Mouse (Mus musculus) hindbrain, embryonic 15.5 days (tissue): ENCODE data around the gene Nfib. TPM values are rescaled to one million over a fixed set of nuclear protein-coding genes. Genes with fewer than 3 reads are reported as not detected.

Source experiments
- ATAC-seq: fragments of 200-750 bp; cut with Nextera tagmentation; 2 replicates; pipeline ENCODE4 v1.8.0; 2017; ENCODE audit warnings: low read depth, moderate number of reproducible peaks, moderate TSS enrichment; ENCODE audit not compliant: low FRiP score
- H3K27ac ChIP-seq: fragments of 300-500 bp; sonication (generic); replicated peaks from 2 replicates; pipeline ENCODE4 v1.5.1; 2015; ENCODE audit warnings: mild to moderate bottlenecking, inconsistent platforms
- H3K27me3 ChIP-seq: fragments of 300-500 bp; sonication (generic); 2 replicates; pipeline ENCODE4 v1.6.1; 2015; ENCODE audit warnings: control low read depth, inconsistent platforms
- H3K36me3 ChIP-seq: fragments of 300-500 bp; sonication (generic); 2 replicates; pipeline ENCODE4 v1.6.1; 2015; ENCODE audit warnings: control low read depth, inconsistent platforms
- H3K4me1 ChIP-seq: fragments of 300-500 bp; sonication (generic); replicated peaks from 2 replicates; pipeline ENCODE4 v1.6.1; 2015; ENCODE audit warnings: control low read depth, inconsistent platforms
- H3K4me2 ChIP-seq: fragments of 300-500 bp; sonication (generic); 2 replicates; pipeline ENCODE4 v1.6.1; 2015; ENCODE audit warnings: moderate library complexity, mild to moderate bottlenecking, inconsistent platforms
- H3K4me3 ChIP-seq: fragments of 300-500 bp; sonication (generic); 2 replicates; pipeline ENCODE4 v1.5.1; 2015; ENCODE audit warnings: mild to moderate bottlenecking, inconsistent platforms
- H3K9ac ChIP-seq: fragments of 300-500 bp; sonication (generic); 2 replicates; pipeline ENCODE4 v1.6.1; 2015; ENCODE audit warnings: inconsistent platforms
- H3K9me3 ChIP-seq: fragments of 300-500 bp; sonication (generic); 2 replicates; pipeline ENCODE4 v1.6.1; 2016; ENCODE audit warnings: control low read depth, inconsistent platforms
- WGBS: fragments of 180-500 bp; shearing (Covaris S2); methylation state at CpG from one replicate; pipeline ENCODE4 v1.1.7; 2015; 5-methylcytosine and 5-hydroxymethylcytosine counted together
- polyA plus RNA-seq: library from polyadenylated mRNA; unstranded; fragments of >200 nt; fragmentation: Nextera tagmentation; extraction: Ambion mirVana; gene quantifications from 2 replicates; pipeline ENCODE4 v1.2.1, GENCODE M21; 2015

Gene Nfib
- polyA plus RNA-seq, 1 experiment from 2014 or later = 72.5 TPM

- H3K27me3 ChIP-seq = no peaks in the 10 kb centered on the region
- 59% methylated on average over 12 of the region's 12 CpGs for WGBS
- ATAC-seq = no peak
- no peaks in the 10 kb centered on the region for H3K36me3 ChIP-seq
- H3K4me1 ChIP-seq = peaks cover 4% of the 10 kb centered on the region; the same call in 1 of the 2 replicates
- H3K9ac ChIP-seq = no peak overlapping the region
- no peak overlapping the region for H3K4me3 ChIP-seq
- H3K4me2 ChIP-seq = no peak overlapping the region
- no peak overlapping the region; the same call in 1 of the 2 replicates for H3K27ac ChIP-seq
- H3K9me3 ChIP-seq = no peaks in the 10 kb centered on the region
Measured at GRCm38 (mm10) chr4:82684088-82684715, 21.3 kb downstream of the Nfib start.

- Histone ChIP-seq H3K27ac (no peak overlapping the region), H3K36me3 (no peaks in the 10 kb centered on the region), H3K4me2 (no peak overlapping the region), H3K27me3 (no peaks in the 10 kb centered on the region), H3K4me1 (peaks cover 4% of the 10 kb centered on the region; the same call in 1 of the 2 replicates), H3K4me3 (no peak overlapping the region), H3K9ac (no peak overlapping the region), H3K9me3 (no peaks in the 10 kb centered on the region)
- WGBS = 88% methylated on average over 6 of the region's 6 CpGs
- ATAC-seq = no peak
Measured at GRCm38 (mm10) chr4:82683583-82683982, 22.0 kb downstream of the Nfib start.

- Histone ChIP-seq H3K9me3 (no peaks in the 10 kb centered on the region), H3K4me1 (no peaks in the 10 kb centered on the region), H3K4me2 (no peak overlapping the region), H3K4me3 (no peak overlapping the region), H3K36me3 (no peaks in the 10 kb centered on the region), H3K9ac (no peak overlapping the region), H3K27ac (no peak overlapping the region), H3K27me3 (no peaks in the 10 kb centered on the region)
- WGBS = 94% methylated on average over 2 of the region's 2 CpGs
- ATAC-seq = no peak
Measured at GRCm38 (mm10) chr4:82676104-82676503, 29.4 kb downstream of the Nfib start.

GRCm38 (mm10) chr4:82667271-82667872, 38.2 kb downstream of the Nfib start:
- Histone ChIP-seq H3K27ac (no peak overlapping the region), H3K27me3 (no peaks in the 10 kb centered on the region), H3K9ac (no peak overlapping the region), H3K9me3 (no peaks in the 10 kb centered on the region), H3K4me1 (peaks cover 9% of the 10 kb centered on the region; the same call in 1 of the 2 replicates), H3K4me3 (no peak overlapping the region), H3K4me2 (no peak overlapping the region), H3K36me3 (no peaks in the 10 kb centered on the region)
- ATAC-seq = no peak
- WGBS = 95% methylated on average over 3 of the region's 3 CpGs

GRCm38 (mm10) chr4:82664436-82664835, 41.1 kb downstream of the Nfib start:
- WGBS = 49% methylated on average over 7 of the region's 7 CpGs
- H3K9ac ChIP-seq = no peak overlapping the region
- no peak overlapping the region for H3K4me3 ChIP-seq
- H3K27me3 ChIP-seq = no peaks in the 10 kb centered on the region
- peaks cover 9% of the 10 kb centered on the region; the same call in 1 of the 2 replicates for H3K4me1 ChIP-seq
- H3K27ac ChIP-seq = no peak overlapping the region
- no peak overlapping the region for H3K4me2 ChIP-seq
- no peak for ATAC-seq
- H3K9me3 ChIP-seq = no peaks in the 10 kb centered on the region
- H3K36me3 ChIP-seq = no peaks in the 10 kb centered on the region

- H3K36me3 ChIP-seq = no peaks in the 10 kb centered on the region
- H3K4me1 ChIP-seq = peaks cover 9% of the 10 kb centered on the region; the same call in 1 of the 2 replicates
- no peak overlapping the region for H3K9ac ChIP-seq
- H3K9me3 ChIP-seq = no peaks in the 10 kb centered on the region
- H3K27me3 ChIP-seq = no peaks in the 10 kb centered on the region
- no peak overlapping the region for H3K27ac ChIP-seq
- no peak for ATAC-seq
- 72% methylated on average over 6 of the region's 6 CpGs for WGBS
- no peak overlapping the region for H3K4me2 ChIP-seq
- H3K4me3 ChIP-seq = no peak overlapping the region
Measured at GRCm38 (mm10) chr4:82663749-82664381, 41.7 kb downstream of the Nfib start.

GRCm38 (mm10) chr4:82662626-82663025, 42.9 kb downstream of the Nfib start:
- 82% methylated on average over 3 of the region's 3 CpGs for WGBS
- ATAC-seq = no peak
- Histone ChIP-seq H3K4me1 (peaks cover 9% of the 10 kb centered on the region; the same call in 1 of the 2 replicates), H3K36me3 (no peaks in the 10 kb centered on the region), H3K4me3 (no peak overlapping the region), H3K9ac (no peak overlapping the region), H3K9me3 (no peaks in the 10 kb centered on the region), H3K27me3 (no peaks in the 10 kb centered on the region), H3K4me2 (no peak overlapping the region), H3K27ac (no peak overlapping the region)

GRCm38 (mm10) chr4:82662222-82662621, 43.3 kb downstream of the Nfib start:
- 35% methylated on average over 9 of the region's 9 CpGs for WGBS
- no peak overlapping the region for H3K4me2 ChIP-seq
- H3K36me3 ChIP-seq = no peaks in the 10 kb centered on the region
- peak; percentile 45; the same call in 1 of the 2 replicates for ATAC-seq
- no peaks in the 10 kb centered on the region for H3K9me3 ChIP-seq
- H3K9ac ChIP-seq = no peak overlapping the region
- peaks cover 9% of the 10 kb centered on the region; the same call in 1 of the 2 replicates for H3K4me1 ChIP-seq
- no peak overlapping the region for H3K27ac ChIP-seq
- H3K27me3 ChIP-seq = no peaks in the 10 kb centered on the region
- no peak overlapping the region for H3K4me3 ChIP-seq

- no peak overlapping the region for H3K27ac ChIP-seq
- no peaks in the 10 kb centered on the region for H3K27me3 ChIP-seq
- no peak overlapping the region for H3K4me3 ChIP-seq
- WGBS = 75% methylated on average over 7 of the region's 7 CpGs
- ATAC-seq = no peak
- no peaks in the 10 kb centered on the region for H3K36me3 ChIP-seq
- H3K4me2 ChIP-seq = no peak overlapping the region
- H3K4me1 ChIP-seq = peaks cover 9% of the 10 kb centered on the region; the same call in 1 of the 2 replicates
- no peak overlapping the region for H3K9ac ChIP-seq
- no peaks in the 10 kb centered on the region for H3K9me3 ChIP-seq
Measured at GRCm38 (mm10) chr4:82661215-82661614, 44.3 kb downstream of the Nfib start.

GRCm38 (mm10) chr4:82645679-82646078, 59.9 kb downstream of the Nfib start:
- Histone ChIP-seq H3K27ac (no peak overlapping the region), H3K4me2 (no peak overlapping the region), H3K27me3 (no peaks in the 10 kb centered on the region), H3K4me1 (no peaks in the 10 kb centered on the region; the same call in 1 of the 2 replicates), H3K9me3 (no peaks in the 10 kb centered on the region), H3K36me3 (no peaks in the 10 kb centered on the region), H3K4me3 (no peak overlapping the region), H3K9ac (no peak overlapping the region)
- ATAC-seq = no peak
- WGBS = 81% methylated on average over 5 of the region's 5 CpGs

GRCm38 (mm10) chr4:82644797-82645196, 60.8 kb downstream of the Nfib start:
- WGBS = 64% methylated on average over 9 of the region's 9 CpGs

GRCm38 (mm10) chr4:82643734-82644085, 61.8 kb downstream of the Nfib start:
- peak; percentile 71 for ATAC-seq
- Histone ChIP-seq H3K4me3 (no peak overlapping the region), H3K4me2 (no peak overlapping the region), H3K9ac (no peak overlapping the region), H3K9me3 (no peaks in the 10 kb centered on the region), H3K36me3 (no peaks in the 10 kb centered on the region), H3K27ac (0 out of 2 replicates have a peak overlapping the region, but pooled peaks have one; percentile 44), H3K27me3 (no peaks in the 10 kb centered on the region), H3K4me1 (no peaks in the 10 kb centered on the region; the same call in 1 of the 2 replicates)
- 55% methylated on average over 5 of the region's 5 CpGs for WGBS

More at GRCm38 (mm10) chr4:82644797-82645196, 60.8 kb downstream of the Nfib start:
- Histone ChIP-seq H3K27ac (no peak overlapping the region), H3K4me1 (no peaks in the 10 kb centered on the region; the same call in 1 of the 2 replicates), H3K36me3 (no peaks in the 10 kb centered on the region), H3K4me3 (no peak overlapping the region), H3K27me3 (no peaks in the 10 kb centered on the region), H3K9me3 (no peaks in the 10 kb centered on the region), H3K4me2 (no peak overlapping the region), H3K9ac (no peak overlapping the region)
- peak; percentile 49; the same call in 1 of the 2 replicates for ATAC-seq
